Comparison of ENCODE assay signal across 13 mouse cellular contexts in genomic region chr4:150685778-150686493, GRCm38 (mm10). TPM values are rescaled to one million over a fixed set of nuclear protein-coding genes. Genes with fewer than 3 reads are reported as not detected.
DNase-seq lines count a peak whose midpoint lies in the region; ATAC-seq and TF ChIP-seq lines count a peak whose summit lies in the region.
"Had no signal": no experiment of that assay in that cellular context is flagged by ENCODE, and none has a peak within 500 bp of the region (broad histone marks: within the 10 kb centered on the region; RNA-seq: fewer than 3 reads in every experiment).

No protein-coding gene starts in this region.

- no peak for DNase-seq in kidney, adult 2 months
- DNase-seq in kidney, postnatal 4 days: no peak
- peak; percentile 19 for DNase-seq in R1 (ENCODE audit: low read depth, low spot score)
- DNase-seq in cerebellum, postnatal 14 days: no peak
- DNase-seq: adrenal gland, postnatal 25 days; embryo, embryonic 11 days; right cerebral cortex, adult 18-20 months had no signal

- peak overlapping the region; percentile 31; the same call in 1 of the 2 replicates for H3K9ac ChIP-seq in limb, embryonic 13.5 days
- no peak overlapping the region for H3K9ac ChIP-seq in midbrain, embryonic 15.5 days
- no peak overlapping the region for H3K9ac ChIP-seq in midbrain, embryonic 13.5 days (replicated peaks)
- H3K9ac ChIP-seq: heart, embryonic 13.5 days had no signal

- no peak for TF ChIP-seq CTCF in kidney, adult 2 months (conservative IDR thresholded peaks at IDR 0.05; ENCODE audit: insufficient read depth, insufficient read length, low read depth, low read length)
- TF ChIP-seq CTCF in small intestine, adult 2 months (IDR thresholded peaks at IDR 0.05; ENCODE audit: extremely low read depth, insufficient read length, insufficient replicate concordance, low read depth, low read length): no peak

- H3K4me2 ChIP-seq in limb, embryonic 13.5 days (replicated peaks): peak overlapping the region; percentile 23
- no peak overlapping the region for H3K4me2 ChIP-seq in midbrain, embryonic 15.5 days
- H3K4me2 ChIP-seq in midbrain, embryonic 13.5 days (replicated peaks): no peak overlapping the region
- H3K4me2 ChIP-seq: heart, embryonic 13.5 days had no signal

- no peak for ATAC-seq in limb, embryonic 13.5 days (ENCODE audit: low FRiP score, low read depth)
- ATAC-seq in midbrain, embryonic 15.5 days (replicated peaks): no peak
- ATAC-seq in midbrain, embryonic 13.5 days: no peak

- 55% methylated on average over 8 of the region's 8 CpGs for WGBS in kidney, adult 2 months
- WGBS in limb, embryonic 13.5 days: 41% methylated on average over 8 of the region's 8 CpGs
- WGBS in small intestine, adult 2 months: 39% methylated on average over 8 of the region's 8 CpGs
- 62% methylated on average over 7 of the region's 8 CpGs for WGBS in midbrain, embryonic 15.5 days
- WGBS in midbrain, embryonic 13.5 days: 62% methylated on average over 7 of the region's 8 CpGs

- peaks cover 1% of the 10 kb centered on the region; the same call in 1 of the 2 replicates for H3K9me3 ChIP-seq in limb, embryonic 13.5 days
- H3K9me3 ChIP-seq in midbrain, embryonic 15.5 days: no peaks in the 10 kb centered on the region
- H3K9me3 ChIP-seq in midbrain, embryonic 13.5 days: peaks cover 4% of the 10 kb centered on the region; the same call in 1 of the 2 replicates
- H3K9me3 ChIP-seq: heart, embryonic 13.5 days had no signal

- peaks cover 28% of the 10 kb centered on the region for H3K4me1 ChIP-seq in kidney, adult 2 months (ENCODE audit: control insufficient read depth, insufficient read depth, low read length)
- peaks cover 32% of the 10 kb centered on the region for H3K4me1 ChIP-seq in limb, embryonic 13.5 days
- H3K4me1 ChIP-seq in small intestine, adult 2 months (ENCODE audit: control insufficient read depth, insufficient read depth, insufficient read length, low read length): peaks cover 40% of the 10 kb centered on the region; the same call in 1 of the 2 replicates
- H3K4me1 ChIP-seq in midbrain, embryonic 15.5 days: no peaks in the 10 kb centered on the region; the same call in 1 of the 2 replicates
- H3K4me1 ChIP-seq in midbrain, embryonic 13.5 days (replicated peaks): 0 out of 2 replicates have a peak, but pooled peaks cover 3% of the 10 kb centered on the region

- no peaks in the 10 kb centered on the region for H3K27me3 ChIP-seq in kidney, adult 2 months (replicated peaks; ENCODE audit: control insufficient read depth, insufficient read depth, low read length)
- no peaks in the 10 kb centered on the region for H3K27me3 ChIP-seq in limb, embryonic 13.5 days
- H3K27me3 ChIP-seq in small intestine, adult 2 months (ENCODE audit: control insufficient read depth, insufficient read depth, low read length): no peaks in the 10 kb centered on the region
- no peaks in the 10 kb centered on the region for H3K27me3 ChIP-seq in midbrain, embryonic 15.5 days (replicated peaks)
- no peaks in the 10 kb centered on the region for H3K27me3 ChIP-seq in midbrain, embryonic 13.5 days
- H3K27me3 ChIP-seq: heart, embryonic 13.5 days had no signal

- no peak for TF ChIP-seq POLR2A in kidney, adult 2 months (IDR thresholded peaks at IDR 0.05; ENCODE audit: low read depth, low read length)
- no peak for TF ChIP-seq POLR2A in small intestine, adult 2 months (IDR thresholded peaks at IDR 0.05; ENCODE audit: low read depth, low read length)

- no peaks in the 10 kb centered on the region for H3K36me3 ChIP-seq in kidney, adult 2 months (ENCODE audit: control insufficient read depth, insufficient read depth, low read length)
- no peaks in the 10 kb centered on the region for H3K36me3 ChIP-seq in limb, embryonic 13.5 days
- H3K36me3 ChIP-seq in small intestine, adult 2 months (ENCODE audit: control insufficient read depth, insufficient read depth, low read length): no peaks in the 10 kb centered on the region
- no peaks in the 10 kb centered on the region for H3K36me3 ChIP-seq in midbrain, embryonic 15.5 days (replicated peaks)
- H3K36me3 ChIP-seq in midbrain, embryonic 13.5 days: no peaks in the 10 kb centered on the region
- H3K36me3 ChIP-seq: heart, embryonic 13.5 days had no signal

- H3K27ac ChIP-seq in kidney, adult 2 months (ENCODE audit: insufficient read depth, low read depth, low read length): peak overlapping the region; percentile 95
- no peak overlapping the region for H3K27ac ChIP-seq in limb, embryonic 13.5 days
- H3K27ac ChIP-seq in small intestine, adult 2 months (ENCODE audit: insufficient read depth, low read depth, low read length): peak overlapping the region; percentile 73
- no peak overlapping the region for H3K27ac ChIP-seq in midbrain, embryonic 15.5 days
- H3K27ac ChIP-seq in midbrain, embryonic 13.5 days: no peak overlapping the region
- H3K27ac ChIP-seq: heart, embryonic 13.5 days had no signal

- no peak overlapping the region for H3K4me3 ChIP-seq in kidney, adult 2 months (ENCODE audit: insufficient read depth, low read depth, low read length)
- H3K4me3 ChIP-seq in limb, embryonic 13.5 days: no peak overlapping the region
- no peak overlapping the region for H3K4me3 ChIP-seq in small intestine, adult 2 months (ENCODE audit: low read depth, low read length)
- no peak overlapping the region for H3K4me3 ChIP-seq in midbrain, embryonic 15.5 days
- H3K4me3 ChIP-seq in midbrain, embryonic 13.5 days (replicated peaks): no peak overlapping the region
- H3K4me3 ChIP-seq: erythroblast, embryonic 14.5 days; heart, embryonic 13.5 days had no signal

RNA-seq across cellular contexts. Expression of gene Slc45a1, which starts 34.0 kb away (rescaled TPM):
- 0.08 and 0.17 TPM in 2 replicates for polyA plus RNA-seq in kidney, adult 2 months (2012; rRNA removed)
- 0.43 and 0.51 TPM in 2 replicates for polyA plus RNA-seq in limb, embryonic 13.5 days (2015; fragmentation: Nextera tagmentation; extraction: Ambion mirVana)
- 0.11 and 0.38 TPM in 2 replicates for polyA plus RNA-seq in small intestine, adult 2 months (2012; rRNA removed)
- polyA plus RNA-seq in midbrain, embryonic 15.5 days (2015; fragmentation: Nextera tagmentation; extraction: Ambion mirVana): 36.3 and 38.0 TPM in 2 replicates
- 18.1 and 20.7 TPM in 2 replicates for polyA plus RNA-seq in midbrain, embryonic 13.5 days (2015; fragmentation: Nextera tagmentation; extraction: Ambion mirVana)
- polyA plus RNA-seq: erythroblast, embryonic 14.5 days had no signal

Comparison
In these comparisons a context has a peak if more than half of its experiments do, and no peak if none do; other contexts are left out.
1. H3K27ac ChIP-seq: peak in kidney, adult 2 months (single experiment) and small intestine, adult 2 months (single experiment); none in limb, embryonic 13.5 days (single experiment), midbrain, embryonic 15.5 days (single experiment) and midbrain, embryonic 13.5 days (single experiment).
2. RNA of gene Slc45a1, which starts 34.0 kb away (polyA plus RNA-seq): 36.3 to 38.0 TPM in midbrain, embryonic 15.5 days and 18.1 to 20.7 TPM in midbrain, embryonic 13.5 days; 0.43 to 0.51 TPM in limb, embryonic 13.5 days, 0.11 to 0.38 TPM in small intestine, adult 2 months and 0.08 to 0.17 TPM in kidney, adult 2 months; every median in the first group is over 10 times any median in the second.